Mouse (Mus musculus) c-Kit-positive CD71-negative TER-119-negative erythroid progenitor cells, embryonic 14.5 days (primary cell): ENCODE data around the gene Gm49368.
"Not testable (repeated sequence)": the region's sequence is repeated elsewhere in the genome, so short reads cannot be mapped to it uniquely, and the experiment has no call there.

Experiments
- DNase-seq: peaks from one replicate; pipeline ENCODE4 v3.0.0-alpha.2; 2013; ENCODE audit warnings: low read depth

Gene Gm49368

GRCm38 (mm10) chr7:128062456-128062855 is at the start of gene Gm49368, which contains the start of gene Itgam:
Gene Gm49368 (plus strand): TSS chr7:128062683.
Gene Itgam (plus strand): TSS chr7:128062640.
- no peak for DNase-seq

DNA sequence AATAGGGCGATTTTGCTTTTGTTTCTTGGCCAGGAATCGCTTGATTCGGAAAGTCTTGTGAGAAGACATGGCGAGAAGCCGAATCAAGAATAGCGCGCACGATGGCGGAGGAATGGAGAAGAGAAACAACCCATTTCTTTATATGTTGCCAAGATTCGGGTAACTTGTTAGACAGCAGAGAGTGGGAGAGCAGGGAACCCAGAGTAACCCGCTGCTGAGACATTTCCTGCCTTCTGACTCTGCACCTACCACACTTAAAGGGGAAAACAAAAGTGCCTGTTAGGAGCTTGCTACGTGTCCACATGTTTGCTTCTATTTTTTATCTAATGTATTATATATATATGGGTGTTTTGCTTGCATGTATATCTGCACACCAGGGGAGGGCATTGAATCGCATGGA is 49.4 kb upstream of the Gm49368 start:
- no peak for DNase-seq

DNA sequence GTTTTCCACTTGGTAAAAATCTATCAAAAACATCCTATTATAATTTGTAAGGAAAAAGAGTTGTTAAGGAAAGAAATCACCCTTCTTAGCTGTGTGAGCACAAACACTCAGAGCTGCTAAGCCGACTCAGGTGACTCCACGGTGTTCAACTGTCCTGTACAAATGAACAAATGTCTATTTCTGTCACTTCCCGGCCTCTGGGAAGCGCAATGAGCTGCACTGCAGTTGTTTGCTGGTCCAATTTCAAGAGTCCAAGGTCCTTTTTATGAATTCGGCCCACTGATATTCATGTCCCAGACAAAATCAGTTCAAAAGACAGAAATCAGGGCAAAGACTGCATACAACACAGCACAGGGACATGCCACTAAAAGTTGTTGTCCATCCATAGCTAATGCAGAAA is 46.3 kb upstream of the Gm49368 start:
- DNase-seq, result not testable (repeated sequence)

GRCm38 (mm10) chr7:128016650-128017049 is 45.8 kb upstream of the Gm49368 start:
- no peak for DNase-seq

DNA sequence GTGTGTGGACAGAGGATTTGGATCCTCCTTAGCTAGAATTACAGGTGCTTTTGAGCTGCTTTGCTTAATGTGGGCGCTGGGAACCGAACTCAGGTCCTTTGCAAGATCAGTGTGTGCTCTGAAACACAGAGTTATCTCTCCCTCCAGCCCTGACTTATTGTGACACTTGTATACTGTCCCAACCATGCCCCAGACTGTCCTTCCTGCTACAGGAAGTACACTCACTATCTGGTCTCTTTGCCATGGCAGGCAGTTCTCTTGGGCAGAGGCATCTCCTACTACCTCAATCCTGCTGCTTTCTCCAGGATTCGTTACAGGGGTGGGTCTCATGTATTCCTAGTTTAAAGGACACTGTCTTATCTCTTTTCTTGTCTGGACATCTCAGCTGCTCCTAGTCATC is 44.2 kb upstream of the Gm49368 start:
- no peak for DNase-seq

- DNase-seq, result no peak
Observed at GRCm38 (mm10) chr7:128019187-128019586, 43.3 kb upstream of the Gm49368 start.

DNA sequence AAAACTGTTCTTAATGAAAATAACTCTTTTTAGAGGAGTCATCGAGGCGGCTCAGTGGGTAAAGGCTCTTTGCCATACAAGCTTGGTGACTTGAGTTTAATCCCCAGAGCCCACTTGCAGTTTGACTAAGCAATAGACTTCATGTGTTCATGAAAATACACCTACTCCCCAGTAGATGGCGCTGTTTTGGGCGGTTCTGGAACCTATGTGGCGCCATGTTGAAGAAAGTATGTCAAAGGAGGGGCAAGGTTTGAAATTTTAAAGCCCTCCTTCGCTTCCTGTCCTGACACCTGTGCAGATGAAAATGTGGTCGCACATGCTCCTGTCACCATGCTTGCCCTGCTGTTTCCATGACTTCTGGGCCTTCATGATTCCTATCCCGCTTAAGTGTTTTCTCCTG is 39.5 kb upstream of the Gm49368 start:
- no peak for DNase-seq

DNA sequence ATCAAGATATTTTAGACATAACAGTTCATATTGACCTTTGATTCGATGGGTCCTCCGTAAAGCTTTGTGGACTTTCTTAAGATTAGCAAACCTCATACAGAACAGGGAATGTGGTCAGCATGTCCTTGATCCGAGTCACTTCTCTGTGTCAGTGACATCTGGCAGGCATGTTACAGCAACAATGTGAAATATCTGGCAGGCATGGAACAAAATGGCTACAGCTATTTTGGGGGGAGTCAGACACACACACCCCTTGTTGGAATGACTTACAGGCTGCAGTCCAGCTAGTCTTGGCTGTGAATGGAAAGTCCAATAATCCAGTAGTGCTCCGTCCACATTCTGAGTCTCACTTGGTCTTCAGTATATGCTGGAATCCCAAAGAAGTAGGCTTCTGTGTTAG is 38.9 kb upstream of the Gm49368 start:
- no peak for DNase-seq

DNA sequence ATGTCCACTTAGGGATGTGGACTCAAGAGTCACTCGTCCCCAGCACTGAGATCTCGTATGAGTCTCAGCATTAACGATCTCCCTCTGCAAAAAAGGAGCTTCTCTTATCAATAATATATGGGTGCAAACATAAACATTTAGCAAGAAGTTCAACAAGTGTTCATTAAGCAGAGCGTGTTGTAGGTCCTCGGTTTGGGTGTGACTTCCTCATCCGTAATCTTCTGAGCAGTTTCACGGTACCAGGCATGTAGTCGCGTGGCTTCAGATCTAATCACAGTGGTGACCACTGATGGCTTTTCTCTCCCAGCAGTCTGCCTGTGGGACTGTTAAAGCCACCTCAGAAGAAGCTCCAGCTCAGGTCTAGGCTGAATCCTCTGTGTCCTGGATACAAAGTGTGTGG is 38.1 kb upstream of the Gm49368 start:
- DNase-seq, result no peak

GRCm38 (mm10) chr7:128024932-128025331 is 37.6 kb upstream of the Gm49368 start:
- no peak for DNase-seq

DNA sequence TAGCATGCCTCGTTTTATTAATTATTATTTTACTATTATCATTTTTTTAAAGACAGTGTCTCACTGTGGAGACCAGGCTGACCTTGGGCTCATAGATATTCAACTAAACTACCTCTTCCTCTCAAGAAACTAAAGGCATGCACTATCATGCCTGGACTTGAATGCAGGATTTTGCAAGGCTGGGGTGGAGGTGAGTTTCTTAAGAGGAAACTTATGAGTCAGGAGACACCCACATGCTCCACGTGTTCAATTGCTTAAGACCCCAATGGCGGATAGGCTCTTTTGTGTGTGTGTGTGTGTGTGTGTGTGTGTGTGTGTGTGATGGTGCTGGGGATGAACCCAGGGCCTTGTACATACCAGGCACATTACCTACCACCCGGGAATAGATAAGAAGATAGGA is 37.1 kb upstream of the Gm49368 start:
- DNase-seq, result no peak

DNA sequence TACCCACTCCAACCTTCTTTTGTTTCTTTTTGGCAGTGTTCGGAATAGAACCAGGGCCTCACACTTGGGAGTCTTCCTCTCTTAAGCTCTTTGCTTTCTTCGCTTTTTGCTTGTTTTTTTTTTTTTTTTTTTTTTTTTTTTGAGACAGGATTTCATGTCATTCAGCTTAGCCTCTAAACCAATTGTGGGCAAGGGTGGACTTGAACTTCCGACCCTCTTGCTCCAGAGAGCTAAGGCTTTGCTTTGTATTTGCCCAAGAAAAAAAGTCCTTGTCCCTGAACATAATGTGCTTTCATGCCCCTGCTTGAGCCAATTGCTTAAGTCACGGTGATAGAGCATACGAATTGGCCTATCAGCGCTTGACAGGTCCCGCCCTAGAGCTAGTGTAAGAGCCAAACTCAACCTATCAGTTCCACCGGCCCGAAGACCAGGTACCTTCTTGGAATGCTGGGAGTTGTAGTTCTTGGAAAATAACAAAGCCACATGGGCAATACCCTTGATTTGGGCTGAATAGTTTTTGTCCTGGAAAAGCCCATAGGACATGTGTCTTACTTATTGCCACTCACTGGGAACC is 31.0 kb upstream of the Gm49368 start:
- DNase-seq, result no peak

DNA sequence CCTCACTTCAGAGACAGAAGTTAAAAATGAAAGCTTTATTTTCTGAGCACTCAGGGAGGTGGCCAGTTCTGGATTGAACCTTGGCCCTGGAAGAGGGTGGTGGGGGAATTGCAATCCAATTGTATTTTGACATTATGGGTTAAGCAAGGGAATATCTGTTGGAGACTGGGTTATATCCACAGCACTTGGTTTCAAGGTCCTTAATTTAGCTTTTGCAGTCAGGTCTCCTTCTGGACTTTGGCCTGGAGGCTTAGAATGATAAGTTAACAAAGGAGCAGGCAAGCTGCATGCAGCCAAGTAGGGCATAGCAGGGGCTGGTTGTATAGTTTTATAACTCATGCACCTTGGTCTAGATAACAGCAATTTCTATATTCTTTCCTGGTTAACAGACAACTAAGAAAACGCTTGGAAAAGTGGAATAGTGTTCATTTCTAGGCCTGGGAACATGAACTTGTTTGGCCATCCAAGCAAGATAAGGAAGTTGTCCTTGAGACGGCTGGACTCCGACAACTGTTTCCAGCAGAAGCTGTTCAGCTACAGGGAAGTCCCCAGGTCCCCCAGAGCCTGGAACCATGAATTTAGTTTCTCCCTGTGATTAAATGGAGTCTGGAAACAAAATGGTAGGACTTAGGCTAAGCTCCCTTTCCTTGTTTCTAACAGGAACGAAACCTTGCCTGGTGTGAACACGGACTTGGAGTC is 30.0 kb upstream of the Gm49368 start:
- DNase-seq, result no peak

DNA sequence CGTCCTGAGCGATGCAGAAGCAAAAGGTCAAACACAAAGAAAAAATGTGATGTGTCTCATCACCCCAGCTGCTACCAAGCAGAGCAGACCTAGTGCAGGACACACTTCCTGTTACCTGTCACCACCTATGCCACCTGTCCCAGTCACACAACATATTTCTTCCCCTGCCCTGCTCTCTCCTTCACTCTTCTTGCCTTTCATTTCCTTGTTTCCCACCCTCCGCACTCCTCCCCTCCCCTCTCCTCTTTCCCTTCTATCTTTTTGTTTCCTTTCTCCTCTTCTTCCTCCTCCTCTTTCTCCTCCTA is 29.5 kb upstream of the Gm49368 start:
- no peak for DNase-seq

DNA sequence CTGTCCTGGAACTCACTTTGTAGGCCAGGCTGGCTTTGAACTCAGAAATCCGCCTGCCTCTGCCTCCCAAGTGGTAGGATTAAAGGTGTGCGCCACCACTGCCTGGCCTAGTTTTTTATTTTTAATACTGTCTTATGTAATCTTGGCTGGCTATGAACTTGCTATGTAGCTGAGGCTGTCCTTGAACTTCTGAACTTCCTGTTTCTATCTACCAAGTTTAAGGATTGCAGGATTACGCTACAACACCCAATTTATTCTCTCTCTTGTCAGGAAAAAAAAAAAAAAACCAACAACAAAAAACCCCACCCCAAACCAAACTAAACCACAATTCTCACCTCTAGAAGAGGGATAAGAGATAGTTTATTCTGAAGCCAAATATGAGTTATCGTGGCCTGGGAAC is 28.9 kb upstream of the Gm49368 start:
- no peak for DNase-seq

DNA sequence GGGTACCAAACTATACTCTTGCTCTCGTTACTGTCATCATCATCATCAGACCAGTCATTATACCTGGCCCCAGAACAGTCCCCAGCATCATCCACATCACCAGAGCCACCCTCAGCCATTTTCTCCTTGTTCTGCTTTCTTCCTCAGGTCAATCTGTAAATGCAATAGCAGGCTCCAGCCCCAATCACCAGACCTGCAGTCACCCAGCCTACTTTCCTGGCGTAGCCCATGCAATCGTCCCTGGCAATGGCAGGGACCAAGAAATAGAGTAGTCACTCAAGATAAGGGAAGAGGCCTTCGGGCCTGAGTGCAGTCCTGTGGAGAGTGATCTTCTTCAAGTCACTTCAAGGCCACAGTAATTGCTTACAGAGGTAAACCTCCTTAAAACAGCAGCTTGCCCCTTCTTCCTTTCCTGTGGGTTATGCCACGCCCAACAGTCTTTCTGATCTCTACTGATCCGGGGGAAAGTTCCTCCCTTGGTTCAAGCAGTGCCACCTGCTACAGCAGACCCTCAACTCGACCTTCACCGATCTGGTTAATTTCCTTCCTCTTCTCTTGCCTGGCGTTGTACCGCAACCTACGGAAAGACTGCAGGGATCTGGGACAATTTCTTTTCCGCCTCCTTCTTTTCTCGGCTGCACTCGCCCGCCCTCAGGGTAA is 20.2 kb upstream of the Gm49368 start:
- DNase-seq, result not testable (repeated sequence)

DNA sequence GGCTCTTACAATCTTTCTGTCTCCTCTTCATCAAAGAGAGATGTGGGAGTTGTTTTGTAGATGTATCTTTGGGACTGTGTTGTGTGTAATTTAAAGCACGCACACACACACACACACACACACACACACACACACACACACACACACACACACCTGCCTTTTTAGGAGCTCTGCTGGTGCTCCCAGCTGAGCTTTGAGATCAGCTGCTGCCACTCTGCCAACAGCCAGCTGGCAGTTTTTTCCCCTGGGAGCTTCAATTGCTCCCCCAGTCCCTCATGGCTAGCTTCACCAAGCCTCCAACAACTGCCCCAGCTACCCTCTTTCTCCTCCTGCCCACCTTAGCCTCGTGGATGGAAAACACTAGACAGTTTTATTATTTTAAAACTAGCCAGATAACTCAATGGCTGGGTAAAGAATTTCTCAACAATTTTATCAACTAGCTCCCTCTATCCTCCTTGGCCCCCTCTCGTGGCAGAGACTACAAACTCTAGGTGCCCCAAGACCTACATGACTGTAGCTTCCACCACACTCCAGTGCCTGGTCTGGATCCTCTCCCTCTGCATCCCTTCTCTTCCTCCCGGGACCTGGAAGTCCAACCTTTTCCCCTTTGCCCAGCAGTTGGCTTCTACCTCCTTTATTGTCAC is 18.2 kb upstream of the Gm49368 start:
- no peak for DNase-seq

DNA sequence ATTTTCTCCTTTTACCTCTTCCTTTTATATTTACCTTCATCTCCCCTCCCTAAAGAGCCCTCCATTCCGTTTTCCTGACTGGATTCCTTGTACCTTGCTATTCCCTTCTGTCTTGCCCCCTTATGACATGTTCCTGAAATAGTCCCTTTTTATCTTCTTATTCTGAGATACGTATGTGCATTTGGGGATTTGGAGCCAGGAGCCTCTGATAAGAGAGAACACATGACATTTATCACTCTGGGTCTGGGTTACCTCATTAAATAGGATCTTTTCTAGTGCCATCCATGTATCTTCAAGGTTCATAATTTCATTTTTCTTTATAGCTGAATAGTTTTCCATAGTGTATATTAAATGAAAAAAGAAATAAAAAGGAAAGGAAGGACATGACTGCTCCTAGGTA is 16.8 kb upstream of the Gm49368 start:
- no peak for DNase-seq

DNA sequence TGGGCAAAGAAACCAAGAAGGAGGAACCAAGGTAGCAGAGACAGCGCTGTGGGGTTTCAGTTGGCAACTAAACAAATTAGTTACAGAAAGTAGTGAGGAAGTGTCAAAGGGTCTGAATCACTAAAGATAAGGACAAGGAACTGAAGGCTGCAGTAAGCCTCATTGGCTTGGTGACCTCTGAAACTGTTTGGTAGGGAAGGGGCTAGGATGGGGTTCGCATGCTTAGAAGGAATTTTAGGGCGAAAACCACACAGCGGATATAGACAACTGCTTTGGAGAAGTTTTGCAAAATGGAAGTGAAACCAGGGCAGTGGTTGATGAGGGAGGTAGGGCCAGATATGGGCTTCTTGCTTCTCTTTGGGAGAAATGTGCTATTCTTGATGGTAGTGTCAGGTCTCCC is 13.7 kb upstream of the Gm49368 start:
- DNase-seq, result peak; percentile 48

DNA sequence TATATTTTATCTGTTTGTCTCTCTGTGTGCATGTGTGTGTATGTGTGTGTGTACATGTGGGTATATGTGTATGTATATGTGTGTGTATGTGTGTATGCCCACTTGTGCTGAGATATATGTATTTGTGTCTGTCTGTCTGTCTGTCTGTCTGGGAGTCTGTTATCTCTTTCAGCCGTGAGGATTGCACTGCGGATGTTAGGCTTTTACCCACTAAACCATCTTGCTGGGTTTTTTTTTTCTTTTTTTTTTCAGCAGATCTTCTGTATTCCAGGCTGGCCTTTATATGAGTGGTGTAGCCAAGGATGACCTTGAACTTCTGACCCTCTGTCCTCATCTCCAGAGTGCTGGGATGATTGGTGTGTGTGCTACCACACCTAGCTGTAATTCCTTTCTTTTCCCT is 13.2 kb upstream of the Gm49368 start:
- DNase-seq, result no peak

- peak; percentile 44 for DNase-seq
Observed at GRCm38 (mm10) chr7:128050739-128051138, 11.7 kb upstream of the Gm49368 start.

- no peak for DNase-seq
Observed at GRCm38 (mm10) chr7:128053061-128053460, 9.4 kb upstream of the Gm49368 start.

GRCm38 (mm10) chr7:128056917-128057444 is 5.5 kb upstream of the Gm49368 start:
- DNase-seq, result no peak
